Mouse (Mus musculus) myocyte (in vitro differentiated cells): ENCODE data around the gene Bcas3. TPM values are rescaled to one million over a fixed set of nuclear protein-coding genes. Genes with fewer than 3 reads are reported as not detected.

Experiments used
- H3K27me3 ChIP-seq: one replicate; pipeline ENCODE4 v1.6.1; 2011; ENCODE audit not compliant: control insufficient read depth, insufficient read depth, insufficient read length
- H3K36me3 ChIP-seq: one replicate; pipeline ENCODE4 v1.6.1; 2011; ENCODE audit not compliant: control insufficient read depth, insufficient read depth
- H3K4me2 ChIP-seq: one replicate; pipeline ENCODE4 v1.6.1; 2011; ENCODE audit warnings: low read depth, control low read depth
- H3K4me3 ChIP-seq: one replicate; pipeline ENCODE4 v1.5.1; 2011; ENCODE audit warnings: mild to moderate bottlenecking, control low read depth, moderate library complexity
- H3K79me2 ChIP-seq: one replicate; pipeline ENCODE4 v1.6.1; 2011; ENCODE audit not compliant: control insufficient read depth, insufficient read depth
- H3ac ChIP-seq: one replicate; pipeline ENCODE4 v1.6.1; 2011; ENCODE audit not compliant: control insufficient read depth, insufficient read length
- CEBPB ChIP-seq: IDR thresholded peaks from 2 replicates; pipeline ENCODE4 v1.6.1; 2011; ENCODE audit warnings: mild to moderate bottlenecking, moderate library complexity; ENCODE audit not compliant: poor library complexity, insufficient read depth, severe bottlenecking
- E2F4 ChIP-seq: IDR thresholded peaks from one replicate; pipeline ENCODE4 v1.6.1; 2011; ENCODE audit warnings: mild to moderate bottlenecking, control low read depth, moderate library complexity; ENCODE audit not compliant: insufficient read depth
- MAX ChIP-seq: IDR thresholded peaks from one replicate; pipeline ENCODE4 v1.6.1; 2011; ENCODE audit warnings: low read depth, mild to moderate bottlenecking, control low read depth
- MYOD1 ChIP-seq, 3 experiments: IDR thresholded peaks; one replicate each; pipeline ENCODE4 v1.6.1; 2011; ENCODE audit warnings: control low read depth in 2 of 3, low read depth in 2 of 3, mild to moderate bottlenecking in 2 of 3, moderate library complexity in 1 of 3; ENCODE audit not compliant: insufficient read length in 2 of 3, control insufficient read depth in 1 of 3
- MYOG ChIP-seq, 3 experiments: IDR thresholded peaks; one replicate each; pipeline ENCODE4 v1.6.1; 2011; ENCODE audit warnings: control low read depth in 2 of 3, low read depth in 2 of 3, mild to moderate bottlenecking in 2 of 3; ENCODE audit not compliant: insufficient read length in 2 of 3, control insufficient read depth in 1 of 3, insufficient read depth in 1 of 3
- POLR2A ChIP-seq: IDR thresholded peaks from one replicate; pipeline ENCODE4 v1.6.1; 2011; ENCODE audit warnings: low read depth, mild to moderate bottlenecking, control low read depth, moderate library complexity; ENCODE audit not compliant: insufficient read length
- POLR2AphosphoS2 ChIP-seq: IDR thresholded peaks from one replicate; pipeline ENCODE4 v1.6.1; 2011; ENCODE audit warnings: low read depth, control low read depth; ENCODE audit not compliant: insufficient read length
- REST ChIP-seq: IDR thresholded peaks from one replicate; pipeline ENCODE4 v1.6.1; 2011; ENCODE audit warnings: mild to moderate bottlenecking, control low read depth, moderate library complexity; ENCODE audit not compliant: insufficient read depth, insufficient read length
- SRF ChIP-seq: IDR thresholded peaks from one replicate; pipeline ENCODE4 v1.6.1; 2011; ENCODE audit warnings: low read depth; ENCODE audit not compliant: control insufficient read depth, insufficient read length
- TCF12 ChIP-seq: IDR thresholded peaks from one replicate; pipeline ENCODE4 v1.6.1; 2011; ENCODE audit warnings: mild to moderate bottlenecking, control low read depth; ENCODE audit not compliant: poor library complexity, insufficient read depth, severe bottlenecking
- TCF3 ChIP-seq: IDR thresholded peaks from one replicate; pipeline ENCODE4 v1.6.1; 2011; ENCODE audit warnings: low read depth, control low read depth; ENCODE audit not compliant: insufficient read length
- USF1 ChIP-seq: IDR thresholded peaks from one replicate; pipeline ENCODE4 v1.6.1; 2011; ENCODE audit warnings: low read depth, mild to moderate bottlenecking, control low read depth, moderate library complexity
- polyA plus RNA-seq: library from polyadenylated mRNA; unstranded; fragments of >200 nt; fragmentation: generic; extraction: Trizol; gene quantifications from one replicate; pipeline ENCODE4 v1.2.1, GENCODE M21; 2012; ENCODE audit warnings: missing spikeins

Gene Bcas3
- polyA plus RNA-seq, 1 experiment, result 30.1 TPM

DNA sequence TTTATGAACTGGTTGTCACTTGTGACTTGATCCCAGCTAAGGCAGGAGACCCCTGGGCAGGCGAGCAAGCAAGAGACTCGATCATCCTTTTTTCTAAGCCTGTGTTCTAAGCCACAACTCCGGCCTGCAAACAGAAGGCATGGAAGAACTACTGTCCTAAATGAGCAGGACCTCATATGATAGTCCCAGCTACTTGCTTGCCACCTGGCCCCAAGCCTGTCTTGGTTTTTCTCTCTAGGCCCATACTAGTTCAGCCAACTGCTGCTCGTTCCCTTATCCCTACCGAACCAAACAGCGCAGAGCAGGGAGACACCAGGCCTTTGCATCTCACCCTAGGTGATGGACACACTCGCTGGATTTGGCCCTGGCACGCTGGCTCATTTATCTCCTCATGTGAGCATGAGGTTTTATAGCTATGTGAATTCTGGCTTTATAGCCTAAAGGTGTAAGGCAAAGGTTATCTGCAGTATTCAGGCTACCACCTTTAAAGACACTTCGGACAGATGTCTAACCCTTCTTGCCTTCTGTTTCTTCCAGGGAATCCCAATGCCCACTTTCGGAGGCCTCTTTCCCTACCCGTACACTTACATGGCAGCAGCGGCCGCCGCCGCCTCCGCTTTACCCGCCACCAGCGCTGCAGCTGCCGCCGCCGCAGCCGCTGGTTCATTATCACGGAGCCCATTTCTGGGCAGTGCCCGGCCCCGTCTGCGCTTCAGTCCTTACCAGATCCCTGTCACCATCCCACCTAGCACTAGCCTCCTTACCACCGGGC lies 487.2 kb downstream of the Bcas3 start:
- H3K4me2 ChIP-seq, result no peak overlapping the region
- no peak for TF ChIP-seq TCF3
- no peak for TF ChIP-seq CEBPB
- TF ChIP-seq POLR2A, result no peak
- TF ChIP-seq POLR2AphosphoS2, result no peak
- no peak for TF ChIP-seq TCF12
- no peak for TF ChIP-seq SRF
- no peak for TF ChIP-seq USF1
- no peak for TF ChIP-seq MYOG (IDR thresholded peaks at IDR 0.05; ENCODE audit: control insufficient read depth in 1 of 3, insufficient read depth in 1 of 3, insufficient read length in 2 of 3, low read depth in 2 of 3)
- no peak for TF ChIP-seq MYOD1 (IDR thresholded peaks at IDR 0.05; ENCODE audit: control insufficient read depth in 1 of 3, insufficient read length in 2 of 3, low read depth in 2 of 3)
- TF ChIP-seq MAX, result no peak
- no peak for TF ChIP-seq REST
- no peak for TF ChIP-seq E2F4
- no peaks in the 10 kb centered on the region for H3K79me2 ChIP-seq
- H3K27me3 ChIP-seq, result no peaks in the 10 kb centered on the region
- H3K4me3 ChIP-seq, result no peak overlapping the region
- H3ac ChIP-seq, result no peak overlapping the region
- no peaks in the 10 kb centered on the region for H3K36me3 ChIP-seq

DNA sequence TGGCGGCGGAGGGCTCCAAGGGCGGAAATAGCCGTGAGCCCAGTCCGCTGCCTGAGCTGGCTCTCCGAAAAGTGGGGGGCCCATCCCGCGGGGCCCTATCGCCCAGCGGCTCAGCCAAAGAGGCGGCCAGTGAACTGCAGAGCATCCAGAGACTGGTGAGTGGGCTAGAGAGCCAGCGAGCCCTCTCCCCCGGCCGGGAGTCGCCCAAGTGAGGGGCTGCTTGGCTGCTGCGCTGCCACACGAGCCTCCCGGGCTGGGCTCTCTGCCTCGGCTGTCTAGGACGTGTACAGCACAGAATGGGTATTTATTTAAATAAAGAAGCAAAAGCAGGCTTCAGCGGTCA lies 487.8 kb downstream of the Bcas3 start:
- Histone ChIP-seq H3K4me2 (no peak overlapping the region), H3K79me2 (no peaks in the 10 kb centered on the region), H3K27me3 (no peaks in the 10 kb centered on the region), H3K4me3 (no peak overlapping the region), H3K36me3 (no peaks in the 10 kb centered on the region), H3ac (no peak overlapping the region)
- no peak for TF ChIP-seq POLR2A
- no peak for TF ChIP-seq MYOG (IDR thresholded peaks at IDR 0.05; ENCODE audit: control insufficient read depth in 1 of 3, insufficient read depth in 1 of 3, insufficient read length in 2 of 3, low read depth in 2 of 3)
- no peak for TF ChIP-seq E2F4
- no peak for TF ChIP-seq USF1
- no peak for TF ChIP-seq CEBPB
- TF ChIP-seq REST, result no peak
- no peak for TF ChIP-seq MYOD1 (IDR thresholded peaks at IDR 0.05; ENCODE audit: control insufficient read depth in 1 of 3, insufficient read length in 2 of 3, low read depth in 2 of 3)
- no peak for TF ChIP-seq SRF
- no peak for TF ChIP-seq POLR2AphosphoS2

DNA sequence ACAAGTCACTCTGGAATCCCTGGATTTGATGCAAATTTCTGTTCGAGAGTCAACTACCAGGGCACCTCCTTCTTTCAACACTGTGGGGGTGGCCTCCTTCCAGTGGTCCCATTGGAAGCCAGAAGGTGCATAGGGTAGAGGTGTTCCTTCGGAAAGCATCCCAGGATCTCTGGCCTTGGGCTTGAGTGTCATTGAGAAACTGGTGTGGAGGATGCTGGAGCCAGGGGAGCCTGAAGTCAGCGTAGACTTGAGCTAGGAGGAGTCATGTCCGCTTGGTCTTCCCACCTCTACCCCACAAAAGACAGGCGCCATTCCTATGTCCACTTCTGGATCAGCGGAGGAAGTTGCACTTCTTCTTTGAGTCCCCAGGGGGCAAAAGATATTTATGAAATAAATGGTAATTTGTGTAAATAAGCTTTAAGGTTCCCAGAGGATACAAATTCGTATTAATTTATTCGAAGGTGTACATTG lies 488.3 kb downstream of the Bcas3 start:
- Histone ChIP-seq H3K4me2 (no peak overlapping the region), H3K4me3 (no peak overlapping the region), H3K36me3 (no peaks in the 10 kb centered on the region), H3ac (no peak overlapping the region), H3K27me3 (no peaks in the 10 kb centered on the region), H3K79me2 (no peaks in the 10 kb centered on the region)
- TF ChIP-seq MYOD1 (IDR thresholded peaks at IDR 0.05; ENCODE audit: control insufficient read depth in 1 of 3, insufficient read length in 2 of 3, low read depth in 2 of 3), result no peak
- TF ChIP-seq CEBPB, result no peak
- TF ChIP-seq USF1, result no peak
- TF ChIP-seq MAX, result no peak
- TF ChIP-seq TCF3, result no peak
- TF ChIP-seq SRF, result no peak
- TF ChIP-seq REST, result no peak

DNA sequence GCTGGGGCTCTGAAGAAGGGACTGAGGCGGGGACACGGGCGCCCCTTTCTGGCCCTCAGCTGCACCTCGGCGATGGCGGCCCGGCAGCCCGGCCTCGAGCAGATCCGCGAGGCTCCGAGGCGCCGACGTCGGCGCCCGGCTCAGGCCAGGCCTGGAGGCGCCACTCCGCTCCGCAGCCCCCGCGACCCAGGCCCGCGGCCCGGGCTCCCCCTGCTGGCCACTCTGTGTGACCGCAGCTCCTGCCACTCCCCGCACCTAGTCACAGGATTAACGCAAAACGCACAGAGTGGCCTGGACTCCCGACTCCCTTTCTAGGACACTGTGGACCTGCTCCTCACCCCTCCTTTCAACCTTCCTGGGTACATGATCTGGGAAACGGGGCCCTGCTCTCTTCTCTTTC lies 489.0 kb downstream of the Bcas3 start:
- TF ChIP-seq TCF3 (no peak), TCF12 (no peak), POLR2A (no peak), E2F4 (no peak), POLR2AphosphoS2 (no peak), MYOG (IDR thresholded peaks at IDR 0.05; ENCODE audit: control insufficient read depth in 1 of 3, insufficient read depth in 1 of 3, insufficient read length in 2 of 3, low read depth in 2 of 3) (no peak), CEBPB (no peak), REST (no peak), SRF (no peak), MAX (no peak), USF1 (no peak), MYOD1 (IDR thresholded peaks at IDR 0.05; ENCODE audit: control insufficient read depth in 1 of 3, insufficient read length in 2 of 3, low read depth in 2 of 3) (no peak)
- Histone ChIP-seq H3K79me2 (no peaks in the 10 kb centered on the region), H3K27me3 (no peaks in the 10 kb centered on the region), H3K4me2 (no peak overlapping the region), H3K36me3 (no peaks in the 10 kb centered on the region), H3K4me3 (no peak overlapping the region), H3ac (no peak overlapping the region)
